Mouse (Mus musculus): ENCODE results near the gene Chn2.

- TF ChIP-seq CTCF (conservative IDR thresholded peaks at IDR 0.05; ENCODE audit: low read length) (no peak), POU5F1 (IDR thresholded peaks at IDR 0.05; ENCODE audit: borderline replicate concordance, low read length) (no peak)
Observed at GRCm38 (mm10) chr6:54018038-54018437, 21.3 kb upstream of the Chn2 start.

All from E14TG2a.4 (cell line).